Mouse (Mus musculus) forebrain, postnatal 0 days (tissue): ENCODE measurements around the gene Gnpat. TPM values are rescaled to one million over a fixed set of nuclear protein-coding genes. Genes with fewer than 3 reads are reported as not detected.

ENCODE experiments used
- ATAC-seq: fragments of 200-750 bp; cut with Nextera tagmentation; 2 replicates; pipeline ENCODE4 v1.8.0; 2017; ENCODE audit warnings: mild to moderate bottlenecking, moderate library complexity
- DNase-seq: peaks from one replicate; pipeline ENCODE4 v3.0.0-alpha.2; 2015
- H3K27ac ChIP-seq: fragments of 300-500 bp; sonication (generic); 2 replicates; pipeline ENCODE4 v1.5.1; 2014; ENCODE audit warnings: low read depth, mild to moderate bottlenecking, antibody characterized with exemption, low read length, moderate library complexity, mixed read lengths
- H3K27me3 ChIP-seq: fragments of 300-500 bp; sonication (generic); 2 replicates; pipeline ENCODE4 v1.6.1; 2014; ENCODE audit warnings: mild to moderate bottlenecking, low read length, mixed read lengths; ENCODE audit not compliant: insufficient read depth
- H3K36me3 ChIP-seq: fragments of 300-500 bp; sonication (generic); 2 replicates; pipeline ENCODE4 v1.6.1; 2014; ENCODE audit warnings: mild to moderate bottlenecking, moderate library complexity; ENCODE audit not compliant: insufficient read depth
- H3K4me1 ChIP-seq: fragments of 300-500 bp; sonication (generic); 2 replicates; pipeline ENCODE4 v1.6.1; 2014; ENCODE audit warnings: antibody characterized with exemption; ENCODE audit not compliant: insufficient read depth
- H3K4me2 ChIP-seq: fragments of 300-500 bp; sonication (generic); 2 replicates; pipeline ENCODE4 v1.6.1; 2014; ENCODE audit warnings: low read depth, mild to moderate bottlenecking, moderate library complexity
- H3K4me3 ChIP-seq: fragments of 300-500 bp; sonication (generic); 2 replicates; pipeline ENCODE4 v1.5.1; 2014; ENCODE audit warnings: low read depth, low read length, mixed read lengths
- H3K9ac ChIP-seq: fragments of 300-500 bp; sonication (generic); 2 replicates; pipeline ENCODE4 v1.6.1; 2014; ENCODE audit warnings: mild to moderate bottlenecking
- H3K9me3 ChIP-seq: fragments of 300-500 bp; sonication (generic); 2 replicates; pipeline ENCODE4 v1.6.1; 2016; ENCODE audit warnings: low read length
- CTCF ChIP-seq: sonication (generic); IDR thresholded peaks from 2 replicates; pipeline ENCODE4 v1.5.1; 2016; ENCODE audit warnings: antibody characterized with exemption, control low read depth, low read depth
- WGBS: fragments of 180-500 bp; shearing (Covaris S2); extraction: QIAGEN DNeasy Blood & Tissue Kit; methylation state at CpG from one replicate; pipeline ENCODE4 v1.1.7; 2014; 5-methylcytosine and 5-hydroxymethylcytosine counted together
- polyA plus RNA-seq: library from polyadenylated mRNA; unstranded; fragments of >200 nt; fragmentation: Nextera tagmentation; extraction: Ambion mirVana; gene quantifications from 2 replicates; pipeline ENCODE4 v1.2.1, GENCODE M21; 2015
- total RNA-seq: library from RNA; depleted of rRNA; stranded (reverse); fragments of >200 nt; gene quantifications from 2 replicates; pipeline ENCODE4 v1.2.3, GENCODE M21; 2014

The Gnpat gene
- total and polyA plus RNA-seq, 2 experiments from 2014 or later: 51.7 to 51.8 TPM

GRCm38 (mm10) chr8:124833430-124834205 lies 29.2 kb upstream of the Gnpat start:
- no peak overlapping the region for H3K9ac ChIP-seq
- no peak for ATAC-seq
- no peak for TF ChIP-seq CTCF
- peaks cover 34% of the 10 kb centered on the region for H3K36me3 ChIP-seq
- no peaks in the 10 kb centered on the region for H3K4me1 ChIP-seq
- no peak overlapping the region for H3K27ac ChIP-seq
- no peak overlapping the region for H3K4me3 ChIP-seq
- no peaks in the 10 kb centered on the region for H3K9me3 ChIP-seq
- WGBS: 45% methylated on average over 15 of the region's 15 CpGs
- no peaks in the 10 kb centered on the region for H3K27me3 ChIP-seq
- DNase-seq: no peak
- H3K4me2 ChIP-seq: no peak overlapping the region

- H3K27ac ChIP-seq: no peak overlapping the region
- DNase-seq (no peak), ATAC-seq (no peak)
- H3K36me3 ChIP-seq: peaks cover 34% of the 10 kb centered on the region
- no peak overlapping the region for H3K9ac ChIP-seq
- no peaks in the 10 kb centered on the region for H3K4me1 ChIP-seq
- TF ChIP-seq CTCF: no peak
- no peaks in the 10 kb centered on the region for H3K27me3 ChIP-seq
- H3K4me3 ChIP-seq: no peak overlapping the region
- H3K9me3 ChIP-seq: no peaks in the 10 kb centered on the region
- no peak overlapping the region for H3K4me2 ChIP-seq
Observed at GRCm38 (mm10) chr8:124835848-124836247, 27.0 kb upstream of the Gnpat start.

GRCm38 (mm10) chr8:124836273-124836672 lies 26.6 kb upstream of the Gnpat start:
- H3K4me3 ChIP-seq: no peak overlapping the region
- no peaks in the 10 kb centered on the region for H3K9me3 ChIP-seq
- ATAC-seq (no peak), DNase-seq (no peak)
- TF ChIP-seq CTCF: no peak
- 76% methylated on average over 7 of the region's 7 CpGs for WGBS
- H3K9ac ChIP-seq: no peak overlapping the region
- no peaks in the 10 kb centered on the region for H3K27me3 ChIP-seq
- H3K27ac ChIP-seq: no peak overlapping the region
- H3K4me2 ChIP-seq: no peak overlapping the region
- H3K4me1 ChIP-seq: no peaks in the 10 kb centered on the region
- H3K36me3 ChIP-seq: peaks cover 38% of the 10 kb centered on the region

GRCm38 (mm10) chr8:124836907-124837306 lies 25.9 kb upstream of the Gnpat start:
- Histone ChIP-seq H3K27me3 (no peaks in the 10 kb centered on the region), H3K4me3 (no peak overlapping the region), H3K27ac (no peak overlapping the region), H3K36me3 (peaks cover 37% of the 10 kb centered on the region), H3K9ac (no peak overlapping the region), H3K4me2 (no peak overlapping the region), H3K9me3 (no peaks in the 10 kb centered on the region), H3K4me1 (no peaks in the 10 kb centered on the region)
- 93% methylated on average over 2 of the region's 2 CpGs for WGBS
- ATAC-seq (no peak), DNase-seq (no peak)
- TF ChIP-seq CTCF: no peak

- DNase-seq: no peak
- 87% methylated on average over 2 of the region's 2 CpGs for WGBS
- Histone ChIP-seq H3K4me3 (no peak overlapping the region), H3K27ac (no peak overlapping the region), H3K4me2 (no peak overlapping the region), H3K9ac (no peak overlapping the region), H3K4me1 (no peaks in the 10 kb centered on the region), H3K27me3 (no peaks in the 10 kb centered on the region), H3K9me3 (no peaks in the 10 kb centered on the region), H3K36me3 (peaks cover 34% of the 10 kb centered on the region)
- no peak for ATAC-seq
- TF ChIP-seq CTCF: no peak
Observed at GRCm38 (mm10) chr8:124837956-124838355, 24.9 kb upstream of the Gnpat start.

GRCm38 (mm10) chr8:124839371-124839770 lies 23.5 kb upstream of the Gnpat start:
- H3K4me1 ChIP-seq: no peaks in the 10 kb centered on the region
- no peaks in the 10 kb centered on the region for H3K9me3 ChIP-seq
- WGBS: 92% methylated on average over 10 of the region's 10 CpGs
- peaks cover 34% of the 10 kb centered on the region for H3K36me3 ChIP-seq
- ATAC-seq (no peak), DNase-seq (no peak)
- H3K27me3 ChIP-seq: no peaks in the 10 kb centered on the region
- no peak overlapping the region for H3K27ac ChIP-seq
- H3K4me2 ChIP-seq: no peak overlapping the region
- H3K4me3 ChIP-seq: no peak overlapping the region
- no peak overlapping the region for H3K9ac ChIP-seq
- TF ChIP-seq CTCF: no peak

GRCm38 (mm10) chr8:124840900-124841299 lies 21.9 kb upstream of the Gnpat start:
- 94% methylated on average over 7 of the region's 7 CpGs for WGBS
- no peaks in the 10 kb centered on the region for H3K27me3 ChIP-seq
- no peak for DNase-seq
- no peak overlapping the region for H3K4me3 ChIP-seq
- TF ChIP-seq CTCF: no peak
- no peaks in the 10 kb centered on the region for H3K9me3 ChIP-seq
- no peak for ATAC-seq
- no peak overlapping the region for H3K9ac ChIP-seq
- H3K27ac ChIP-seq: no peak overlapping the region
- H3K4me1 ChIP-seq: no peaks in the 10 kb centered on the region
- H3K4me2 ChIP-seq: no peak overlapping the region
- H3K36me3 ChIP-seq: peaks cover 34% of the 10 kb centered on the region
